Mouse (Mus musculus) heart, embryonic 11.5 days (tissue): ENCODE data around the gene H2-M5. TPM values are rescaled to one million over a fixed set of nuclear protein-coding genes. Genes with fewer than 3 reads are reported as not detected.

ENCODE experiments used
- polyA plus RNA-seq: library from polyadenylated mRNA; unstranded; fragments of >200 nt; fragmentation: Nextera tagmentation; extraction: Ambion mirVana; gene quantifications from 2 replicates; pipeline ENCODE4 v1.2.1, GENCODE M21; 2014

Gene H2-M5
- polyA plus RNA-seq, 1 experiment from 2014 or later = 0.24 TPM

Other genes with a start within 250 kb of the H2-M5 start
- gene H2-M10.5, start 216.6 kb downstream of the H2-M5 start, polyA plus RNA-seq = not detected in 2 replicates
- gene H2-M10.6, start 177.4 kb downstream of the H2-M5 start, polyA plus RNA-seq = not detected in 2 replicates
- gene Trim26, start 152.4 kb downstream of the H2-M5 start, polyA plus RNA-seq = 21.4 and 21.9 TPM in 2 replicates
- gene Trim15, start 122.3 kb downstream of the H2-M5 start, polyA plus RNA-seq = 0.31 and 0.39 TPM in 2 replicates
- gene Trim10, start 120.0 kb downstream of the H2-M5 start, polyA plus RNA-seq = 28.7 and 32.3 TPM in 2 replicates
- not detected in 2 replicates for gene Trim40, start 99.4 kb downstream of the H2-M5 start, polyA plus RNA-seq
- gene Trim31, start 91.4 kb downstream of the H2-M5 start, polyA plus RNA-seq = not detected in 2 replicates
- 0.10 and 0.17 TPM in 2 replicates for gene Rnf39, start 46.6 kb downstream of the H2-M5 start, polyA plus RNA-seq
- gene Ppp1r11, start 37.8 kb downstream of the H2-M5 start, polyA plus RNA-seq = 97.4 and 105 TPM in 2 replicates
- gene Znrd1, start 31.0 kb downstream of the H2-M5 start, polyA plus RNA-seq = 42.9 and 44.1 TPM in 2 replicates
- gene Znrd1as, start 30.9 kb downstream of the H2-M5 start, polyA plus RNA-seq = 7.9 and 8.6 TPM in 2 replicates
- gene 2410137M14Rik, start 8.3 kb downstream of the H2-M5 start, polyA plus RNA-seq = not detected in 2 replicates
- gene Zfp57, start 11.6 kb upstream of the H2-M5 start, polyA plus RNA-seq = 66.7 and 70.1 TPM in 2 replicates
- 0.25 TPM in 1 of 2 replicates, not detected in the other for gene Mog, start 33.9 kb upstream of the H2-M5 start, polyA plus RNA-seq
- 4.4 and 6.0 TPM in 2 replicates for gene Gabbr1, start 56.4 kb upstream of the H2-M5 start, polyA plus RNA-seq
- not detected in 2 replicates for gene Olfr90, start 99.0 kb upstream of the H2-M5 start, polyA plus RNA-seq
- gene Olfr91, start 108.7 kb upstream of the H2-M5 start, polyA plus RNA-seq = not detected in 2 replicates
- gene Olfr92, start 130.6 kb upstream of the H2-M5 start, polyA plus RNA-seq = not detected in 2 replicates
- not detected in 2 replicates for gene Olfr93, start 172.0 kb upstream of the H2-M5 start, polyA plus RNA-seq
- not detected in 2 replicates for gene Ubd, start 204.4 kb upstream of the H2-M5 start, polyA plus RNA-seq
- not detected in 2 replicates for gene Olfr94, start 211.5 kb upstream of the H2-M5 start, polyA plus RNA-seq
- not detected in 2 replicates for gene Olfr95, start 223.6 kb upstream of the H2-M5 start, polyA plus RNA-seq
- not detected in 2 replicates for gene Olfr96, start 230.6 kb upstream of the H2-M5 start, polyA plus RNA-seq
- gene Olfr97, start 247.8 kb upstream of the H2-M5 start, polyA plus RNA-seq = not detected in 2 replicates